Mouse (Mus musculus) embryonic fibroblast, embryonic 13.5 days (primary cell): ENCODE measurements around the gene Erbb3. TPM values are rescaled to one million over a fixed set of nuclear protein-coding genes. Genes with fewer than 3 reads are reported as not detected.

Experiments used
- H3K27ac ChIP-seq: 2 replicates; pipeline ENCODE4 v1.5.1; 2012; ENCODE audit warnings: low read length, control low read depth, inconsistent platforms; ENCODE audit not compliant: insufficient read depth
- H3K4me1 ChIP-seq: 2 replicates; pipeline ENCODE4 v1.6.1; 2011; ENCODE audit warnings: low read length; ENCODE audit not compliant: control insufficient read depth, insufficient read depth
- H3K4me3 ChIP-seq: 2 replicates; pipeline ENCODE4 v1.5.1; 2011; ENCODE audit warnings: mild to moderate bottlenecking, control low read depth, low read length; ENCODE audit not compliant: insufficient read depth
- CTCF ChIP-seq: IDR thresholded peaks from 2 replicates; pipeline ENCODE4 v1.5.1; 2011; ENCODE audit warnings: mild to moderate bottlenecking, control low read depth, low read length, moderate library complexity, borderline replicate concordance; ENCODE audit not compliant: insufficient read depth
- POLR2A ChIP-seq: IDR thresholded peaks from 2 replicates; pipeline ENCODE4 v1.6.1; 2011; ENCODE audit warnings: low read depth, mild to moderate bottlenecking, control low read depth, low read length, moderate library complexity
- polyA plus RNA-seq: library from polyadenylated mRNA; stranded (reverse); fragments of >200 nt; gene quantifications from 2 replicates; pipeline ENCODE4 v1.2.4, GENCODE M21; 2011; ENCODE audit warnings: low read depth; ENCODE audit not compliant: missing spikeins, insufficient read length

The Erbb3 gene
- polyA plus RNA-seq, 1 experiment = 0.70 TPM

GRCm38 (mm10) chr10:128612433-128613153, 23.1 kb upstream of the Erbb3 start:
- TF ChIP-seq CTCF (peak; percentile 52; the same call in 1 of the 2 replicates), POLR2A (no peak)
- Histone ChIP-seq H3K4me3 (no peak overlapping the region), H3K4me1 (no peaks in the 10 kb centered on the region), H3K27ac (no peak overlapping the region)

GRCm38 (mm10) chr10:128606483-128606882, 17.0 kb upstream of the Erbb3 start:
- H3K4me3 ChIP-seq = no peak overlapping the region
- TF ChIP-seq CTCF = no peak
- no peak for TF ChIP-seq POLR2A
- H3K4me1 ChIP-seq = no peaks in the 10 kb centered on the region
- H3K27ac ChIP-seq = no peak overlapping the region

GRCm38 (mm10) chr10:128602470-128603128, 13.1 kb upstream of the Erbb3 start:
- TF ChIP-seq CTCF = no peak
- TF ChIP-seq POLR2A = no peak
- no peaks in the 10 kb centered on the region; the same call in 1 of the 2 replicates for H3K4me1 ChIP-seq
- H3K27ac ChIP-seq = no peak overlapping the region
- no peak overlapping the region for H3K4me3 ChIP-seq

GRCm38 (mm10) chr10:128601499-128601898, 12.0 kb upstream of the Erbb3 start:
- H3K27ac ChIP-seq = no peak overlapping the region
- TF ChIP-seq POLR2A = no peak
- TF ChIP-seq CTCF = no peak
- H3K4me1 ChIP-seq = no peaks in the 10 kb centered on the region; the same call in 1 of the 2 replicates
- H3K4me3 ChIP-seq = no peak overlapping the region

GRCm38 (mm10) chr10:128598476-128598875, 9.0 kb upstream of the Erbb3 start:
- no peak for TF ChIP-seq POLR2A
- no peak for TF ChIP-seq CTCF
- H3K4me1 ChIP-seq = no peaks in the 10 kb centered on the region; the same call in 1 of the 2 replicates
- no peak overlapping the region for H3K4me3 ChIP-seq
- H3K27ac ChIP-seq = no peak overlapping the region

- H3K4me1 ChIP-seq = no peaks in the 10 kb centered on the region
- TF ChIP-seq POLR2A = no peak
- no peak for TF ChIP-seq CTCF
Observed at GRCm38 (mm10) chr10:128592797-128593196, 3.3 kb upstream of the Erbb3 start.

GRCm38 (mm10) chr10:128591436-128591835, 2.0 kb upstream of the Erbb3 start:
- TF ChIP-seq CTCF (no peak), POLR2A (no peak)
- Histone ChIP-seq H3K4me1 (no peaks in the 10 kb centered on the region), H3K27ac (no peak overlapping the region), H3K4me3 (no peak overlapping the region)

More at GRCm38 (mm10) chr10:128592797-128593196, 3.3 kb upstream of the Erbb3 start:
- Histone ChIP-seq H3K27ac (no peak overlapping the region), H3K4me3 (no peak overlapping the region)

GRCm38 (mm10) chr10:128590193-128590690, 790 bp upstream of the Erbb3 start:
- Histone ChIP-seq H3K27ac (no peak overlapping the region), H3K4me1 (no peaks in the 10 kb centered on the region), H3K4me3 (peak overlapping the region; percentile 73)
- no peak for TF ChIP-seq POLR2A
- peak; percentile 62 for TF ChIP-seq CTCF

GRCm38 (mm10) chr10:128588775-128589463, 533 bp downstream of the Erbb3 start:
- TF ChIP-seq POLR2A = no peak
- no peak for TF ChIP-seq CTCF
- Histone ChIP-seq H3K4me3 (peak overlapping the region; percentile 73), H3K27ac (no peak overlapping the region), H3K4me1 (no peaks in the 10 kb centered on the region)

- Histone ChIP-seq H3K4me3 (no peak overlapping the region), H3K4me1 (no peaks in the 10 kb centered on the region), H3K27ac (no peak overlapping the region)
- no peak for TF ChIP-seq POLR2A
- no peak for TF ChIP-seq CTCF
Observed at GRCm38 (mm10) chr10:128588136-128588535, 1.3 kb downstream of the Erbb3 start.
